Mouse (Mus musculus) induced T-regulatory cell, adult 2 months (primary cell): Measurements from ENCODE around the gene Atp11a.

Experiments used
- DNase-seq: peaks from one replicate; pipeline ENCODE4 v3.0.0-alpha.2; 2012; ENCODE audit warnings: low read depth

The Atp11a gene

GRCm38 (mm10) chr8:12816412-12816811 is 59.6 kb downstream of the Atp11a start:
- no peak for DNase-seq

GRCm38 (mm10) chr8:12822892-12823291 is 66.1 kb downstream of the Atp11a start:
- no peak for DNase-seq

- no peak for DNase-seq
Observed at GRCm38 (mm10) chr8:12824562-12824961, 67.7 kb downstream of the Atp11a start.

GRCm38 (mm10) chr8:12825236-12825635 is 68.4 kb downstream of the Atp11a start:
- DNase-seq: no peak

GRCm38 (mm10) chr8:12825686-12826237 is 68.9 kb downstream of the Atp11a start:
- no peak for DNase-seq

- DNase-seq: no peak
Observed at GRCm38 (mm10) chr8:12827124-12827523, 70.3 kb downstream of the Atp11a start.

- no peak for DNase-seq
Observed at GRCm38 (mm10) chr8:12828298-12828697, 71.5 kb downstream of the Atp11a start.

GRCm38 (mm10) chr8:12829381-12829780 is 72.6 kb downstream of the Atp11a start:
- DNase-seq: no peak

GRCm38 (mm10) chr8:12831659-12832589 is 75.1 kb downstream of the Atp11a start:
- no peak for DNase-seq

- no peak for DNase-seq
Observed at GRCm38 (mm10) chr8:12833616-12834015, 76.8 kb downstream of the Atp11a start.

- no peak for DNase-seq
Observed at GRCm38 (mm10) chr8:12840834-12841233, 84.0 kb downstream of the Atp11a start.

- DNase-seq: no peak
Observed at GRCm38 (mm10) chr8:12842342-12842995, 85.7 kb downstream of the Atp11a start.

GRCm38 (mm10) chr8:12844347-12844950 is 87.6 kb downstream of the Atp11a start:
- no peak for DNase-seq

- DNase-seq: no peak
Observed at GRCm38 (mm10) chr8:12846447-12846846, 89.6 kb downstream of the Atp11a start.

- no peak for DNase-seq
Observed at GRCm38 (mm10) chr8:12851241-12851640, 94.4 kb downstream of the Atp11a start.

- no peak for DNase-seq
Observed at GRCm38 (mm10) chr8:12856038-12856437, 99.2 kb downstream of the Atp11a start.

GRCm38 (mm10) chr8:12863061-12863460 is 106.2 kb downstream of the Atp11a start:
- no peak for DNase-seq

- DNase-seq: no peak
Observed at GRCm38 (mm10) chr8:12863608-12864007, 106.8 kb downstream of the Atp11a start.

GRCm38 (mm10) chr8:12865790-12866189 is 109.0 kb downstream of the Atp11a start:
- no peak for DNase-seq

- DNase-seq: no peak
Observed at GRCm38 (mm10) chr8:12869661-12870060, 112.8 kb downstream of the Atp11a start.

- DNase-seq: no peak
Observed at GRCm38 (mm10) chr8:12870656-12871055, 113.8 kb downstream of the Atp11a start.

GRCm38 (mm10) chr8:12871461-12871860 is 114.6 kb downstream of the Atp11a start:
- no peak for DNase-seq

GRCm38 (mm10) chr8:12872983-12873356 is 116.2 kb downstream of the Atp11a start:
- no peak for DNase-seq
